Mouse (Mus musculus) testis, adult 10 weeks (tissue): ENCODE results near the gene Kdm4d. TPM values are rescaled to one million over a fixed set of nuclear protein-coding genes. Genes with fewer than 3 reads are reported as not detected.

Experiments
- polyA plus RNA-seq: library from polyadenylated mRNA; stranded (reverse); fragments of 350-450 nt; fragmentation: Illumina TruSeq; extraction: RNeasy Lipid Tissue Mini Kit (QIAGEN cat#74804); gene quantifications from one replicate; pipeline ENCODE4 v1.2.3, GENCODE M21; 2014; ENCODE audit warnings: low read depth, low replicate concordance

Kdm4d gene
- polyA plus RNA-seq: 39.3 TPM

GRCm38 (mm10) chr9:14500023-14500915 is at the start of gene Kdm4d, which contains the start of gene Cwc15:
Gene Kdm4d, minus strand, starts transcription at chr9:14500482.
Gene Cwc15, plus strand, starts transcription at chr9:14500617.

Other genes starting within 250 kb of the Kdm4d start
- 48.1 TPM for gene Sesn3, start 225.4 kb downstream of the Kdm4d start, polyA plus RNA-seq
- 3.2 TPM for gene Endod1, start 119.0 kb downstream of the Kdm4d start, polyA plus RNA-seq
- gene Cwc15, start 135 bp upstream of the Kdm4d start, polyA plus RNA-seq: 189 TPM
- gene Amotl1, start 144.6 kb upstream of the Kdm4d start, polyA plus RNA-seq: 5.0 TPM
- 0.14 TPM for gene Piwil4, start 240.3 kb upstream of the Kdm4d start, polyA plus RNA-seq